Mouse (Mus musculus) small intestine, adult 2 months (tissue): Measurements from ENCODE around the gene Alyref.

Source experiments
- CTCF ChIP-seq: fragments of 200-500 bp; IDR thresholded peaks from 2 replicates; pipeline ENCODE4 v1.5.1; 2012; ENCODE audit warnings: low read depth, mild to moderate bottlenecking, control low read depth, inconsistent platforms, low read length, moderate library complexity, mixed read lengths; ENCODE audit not compliant: insufficient replicate concordance, insufficient read length; ENCODE audit errors: extremely low read depth
- POLR2A ChIP-seq: fragments of 200-500 bp; IDR thresholded peaks from 2 replicates; pipeline ENCODE4 v1.6.1; 2012; ENCODE audit warnings: low read depth, mild to moderate bottlenecking, control low read depth, inconsistent platforms, low read length, moderate library complexity

- TF ChIP-seq CTCF (no peak), POLR2A (no peak)
Measured at GRCm38 (mm10) chr11:120647047-120647830, 49.1 kb upstream of the Alyref start.
